Mouse (Mus musculus): ENCODE measurements around the gene Plch2.

The Plch2 gene

GRCm38 (mm10) chr4:154958621-154959020 lies 98.0 kb downstream of the Plch2 start:
- no peak for DNase-seq (ENCODE audit: low read depth, low spot score)

- DNase-seq (ENCODE audit: low read depth, low spot score): peak; percentile 89
Observed at GRCm38 (mm10) chr4:154958171-154958570, 98.4 kb downstream of the Plch2 start.

GRCm38 (mm10) chr4:154957289-154957993 lies 99.1 kb downstream of the Plch2 start:
- peak; percentile 83 for DNase-seq (ENCODE audit: low read depth, low spot score)

GRCm38 (mm10) chr4:154956604-154957003 lies 100.0 kb downstream of the Plch2 start:
- no peak for DNase-seq (ENCODE audit: low read depth, low spot score)

GRCm38 (mm10) chr4:154952461-154953241 lies 103.9 kb downstream of the Plch2 start:
- no peak for DNase-seq (ENCODE audit: low read depth, low spot score)

GRCm38 (mm10) chr4:154949589-154949982 lies 107.0 kb downstream of the Plch2 start:
- DNase-seq (ENCODE audit: low read depth, low spot score): no peak

GRCm38 (mm10) chr4:154948940-154949588 lies 107.5 kb downstream of the Plch2 start:
- DNase-seq (ENCODE audit: low read depth, low spot score): no peak

- no peak for DNase-seq (ENCODE audit: low read depth, low spot score)
Observed at GRCm38 (mm10) chr4:154948066-154948939, 108.3 kb downstream of the Plch2 start.

- DNase-seq (ENCODE audit: low read depth, low spot score): peak; percentile 91
Observed at GRCm38 (mm10) chr4:154946319-154946718, 110.3 kb downstream of the Plch2 start.

- DNase-seq (ENCODE audit: low read depth, low spot score): peak; percentile 98
Observed at GRCm38 (mm10) chr4:154944121-154944590, 112.4 kb downstream of the Plch2 start.

- no peak for DNase-seq (ENCODE audit: low read depth, low spot score)
Observed at GRCm38 (mm10) chr4:154943323-154944039, 113.1 kb downstream of the Plch2 start.

GRCm38 (mm10) chr4:154942632-154943322 lies 113.8 kb downstream of the Plch2 start:
- no peak for DNase-seq (ENCODE audit: low read depth, low spot score)

- no peak for DNase-seq (ENCODE audit: low read depth, low spot score)
Observed at GRCm38 (mm10) chr4:154941831-154942230, 114.8 kb downstream of the Plch2 start.

GRCm38 (mm10) chr4:154940156-154940555 lies 116.4 kb downstream of the Plch2 start:
- no peak for DNase-seq (ENCODE audit: low read depth, low spot score)

- DNase-seq (ENCODE audit: low read depth, low spot score): no peak
Observed at GRCm38 (mm10) chr4:154937746-154938145, 118.8 kb downstream of the Plch2 start.

GRCm38 (mm10) chr4:154936542-154937255 lies 119.9 kb downstream of the Plch2 start:
- DNase-seq (ENCODE audit: low read depth, low spot score): no peak

- DNase-seq (ENCODE audit: low read depth, low spot score): no peak
Observed at GRCm38 (mm10) chr4:154935788-154936187, 120.8 kb downstream of the Plch2 start.

- DNase-seq (ENCODE audit: low read depth, low spot score): no peak
Observed at GRCm38 (mm10) chr4:154934800-154935199, 121.8 kb downstream of the Plch2 start.

- DNase-seq (ENCODE audit: low read depth, low spot score): no peak
Observed at GRCm38 (mm10) chr4:154933306-154933907, 123.2 kb downstream of the Plch2 start.
